Mouse (Mus musculus): ENCODE results near the gene Dnah17.

Gene Dnah17

DNA sequence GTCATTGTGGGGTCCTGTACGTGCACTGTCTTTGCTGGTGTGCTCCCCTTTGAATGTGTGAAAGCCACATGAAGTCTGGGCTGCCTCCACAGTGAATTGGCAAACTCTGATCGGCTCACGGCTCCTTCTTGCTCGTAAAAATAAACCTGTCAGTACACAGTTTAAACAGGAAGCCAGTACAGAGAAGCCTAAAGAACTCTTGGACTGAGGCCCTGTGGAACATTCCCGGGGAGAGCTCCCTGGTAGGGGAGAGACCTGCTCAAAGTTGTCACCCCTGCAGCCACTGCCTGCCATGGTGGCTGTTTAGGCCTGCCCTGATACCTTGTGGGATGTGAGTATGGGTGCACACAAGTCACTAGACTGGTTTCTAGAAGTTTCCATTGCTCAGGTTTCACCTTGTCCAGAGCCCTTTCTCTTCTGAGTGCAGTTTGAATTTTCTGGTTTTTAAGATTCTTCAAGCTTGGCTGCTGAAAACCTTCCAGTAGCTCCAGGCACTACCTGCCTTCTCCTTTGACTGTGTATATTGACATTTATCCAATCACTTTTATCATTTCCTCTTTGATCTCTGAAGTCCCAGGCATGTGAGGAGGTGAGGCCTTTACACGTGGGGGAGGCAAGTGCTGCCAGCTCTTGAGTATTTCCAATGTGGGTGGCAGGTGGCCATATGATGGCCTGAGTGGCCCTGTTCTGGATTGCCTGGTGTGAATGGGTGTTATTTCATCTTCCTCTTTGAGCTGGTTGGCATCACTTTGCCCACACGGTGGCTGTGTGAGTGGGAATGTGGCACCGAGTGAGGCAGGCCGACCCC, 136.0 kb downstream of the Dnah17 start:
- DNase-seq (ENCODE audit: low spot score) = no peak

DNA sequence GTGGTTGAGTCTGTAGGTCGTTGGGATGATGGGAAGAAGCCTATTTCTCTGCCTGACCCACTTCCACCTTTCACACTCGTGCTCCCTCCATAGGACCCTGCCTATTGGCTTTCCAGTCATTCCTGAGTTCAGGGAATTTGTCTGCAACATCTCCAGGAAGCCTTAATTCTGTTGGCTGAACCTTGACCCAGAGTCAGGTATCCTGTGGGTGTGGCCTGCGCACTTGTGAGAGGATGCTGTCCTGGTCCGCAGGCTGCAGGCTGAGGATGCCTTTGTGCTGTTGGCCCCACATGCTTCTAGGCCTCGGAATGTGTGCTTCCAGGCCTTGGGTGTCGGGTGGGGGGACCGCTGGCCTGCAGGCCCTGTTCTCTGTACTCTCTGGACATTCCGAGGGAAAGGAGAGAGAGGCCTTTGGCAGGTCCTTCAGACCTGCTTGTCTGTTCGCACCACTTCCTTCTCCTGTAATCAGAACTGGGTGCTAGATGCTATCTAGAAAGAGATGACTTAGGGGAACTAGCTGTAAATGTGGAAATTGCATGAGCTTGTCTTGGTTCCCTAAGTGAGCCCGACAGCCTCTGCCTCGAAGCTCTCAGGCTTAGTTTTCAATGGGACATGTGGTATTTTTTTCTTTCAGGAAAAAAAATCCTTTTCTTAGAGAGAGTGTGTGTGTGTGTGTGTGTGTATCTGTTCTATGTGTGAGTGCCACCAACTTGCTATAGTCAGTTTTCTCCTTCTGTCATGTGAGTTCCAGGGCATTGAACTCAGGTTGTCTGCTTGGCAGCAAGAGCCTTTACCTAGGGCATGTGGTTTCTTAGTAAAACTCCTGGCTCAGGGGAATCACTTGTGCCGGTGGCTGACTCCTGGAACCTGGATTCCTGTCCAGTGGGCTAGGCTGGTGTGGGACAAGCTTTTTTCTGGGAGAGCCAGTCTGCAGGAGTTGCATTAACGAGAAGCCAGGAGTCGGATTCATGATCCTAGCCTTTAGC, 137.0 kb downstream of the Dnah17 start:
- no peak for DNase-seq (ENCODE audit: low spot score)

DNA sequence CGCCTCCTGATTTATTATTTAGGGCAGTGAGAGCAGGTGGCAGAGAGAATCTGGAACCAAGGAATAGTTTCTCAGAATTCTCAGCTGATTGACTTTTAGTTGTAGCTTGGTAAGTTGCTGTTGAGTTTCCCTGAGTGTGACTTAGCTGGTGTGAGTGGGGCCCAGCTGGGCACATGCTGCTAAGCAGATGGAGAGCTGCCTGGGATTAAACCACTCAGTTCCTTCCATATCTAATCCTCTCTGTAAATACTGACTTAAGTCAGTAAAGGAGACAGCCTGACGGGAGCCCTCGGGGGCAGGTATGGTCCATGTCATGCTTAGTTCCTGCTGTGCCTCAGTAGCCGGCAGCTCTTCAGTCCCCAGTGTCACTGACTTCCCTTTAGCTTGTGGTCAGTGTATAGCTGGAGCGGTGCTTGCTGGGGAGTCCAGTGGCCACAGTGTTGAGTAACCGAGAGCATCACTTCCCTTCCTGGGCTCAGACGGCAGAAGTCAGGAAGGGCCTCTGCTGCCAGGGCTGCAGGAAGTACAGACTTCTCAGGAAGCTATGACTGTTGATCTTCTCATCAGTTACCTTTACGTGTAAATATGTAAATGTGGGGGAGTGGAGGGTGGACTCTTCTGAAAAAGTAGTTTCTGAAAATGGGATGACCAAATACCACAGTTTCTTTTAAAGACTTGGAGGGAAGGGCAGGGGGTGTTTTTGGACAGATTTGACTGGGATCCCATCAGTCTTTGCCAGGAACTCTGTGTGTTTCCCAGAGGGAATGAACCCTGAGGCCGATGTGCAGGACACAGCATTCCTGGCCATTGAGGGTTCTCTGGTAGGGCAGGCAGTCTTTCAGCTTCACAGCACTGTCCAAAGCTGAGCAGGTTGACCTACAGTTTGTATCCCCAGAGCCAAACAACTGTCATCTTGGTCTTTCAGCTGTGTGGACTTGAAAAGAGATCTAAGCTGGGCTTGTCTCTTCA, 138.6 kb downstream of the Dnah17 start:
- no peak for DNase-seq (ENCODE audit: low spot score)

DNA sequence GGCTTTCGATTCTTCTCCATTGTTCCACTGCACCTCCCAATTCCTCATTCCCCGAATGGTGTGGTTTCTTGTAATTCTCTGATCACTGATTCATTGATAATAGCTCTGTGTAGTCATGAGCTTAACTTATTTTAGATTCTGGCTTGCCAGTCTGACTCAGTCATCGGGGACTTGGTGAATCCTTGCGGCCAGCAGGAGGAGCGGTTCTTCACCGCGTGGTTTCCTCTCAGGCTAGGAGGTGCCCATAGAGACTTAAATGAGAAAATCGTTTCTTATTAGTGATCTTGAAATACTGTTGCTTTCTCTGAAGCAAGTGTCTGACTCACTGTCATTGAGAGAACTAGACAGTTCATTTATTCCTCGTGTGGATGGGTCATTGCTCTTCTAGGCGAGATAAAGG, 140.5 kb downstream of the Dnah17 start:
- DNase-seq (ENCODE audit: low spot score) = no peak

DNA sequence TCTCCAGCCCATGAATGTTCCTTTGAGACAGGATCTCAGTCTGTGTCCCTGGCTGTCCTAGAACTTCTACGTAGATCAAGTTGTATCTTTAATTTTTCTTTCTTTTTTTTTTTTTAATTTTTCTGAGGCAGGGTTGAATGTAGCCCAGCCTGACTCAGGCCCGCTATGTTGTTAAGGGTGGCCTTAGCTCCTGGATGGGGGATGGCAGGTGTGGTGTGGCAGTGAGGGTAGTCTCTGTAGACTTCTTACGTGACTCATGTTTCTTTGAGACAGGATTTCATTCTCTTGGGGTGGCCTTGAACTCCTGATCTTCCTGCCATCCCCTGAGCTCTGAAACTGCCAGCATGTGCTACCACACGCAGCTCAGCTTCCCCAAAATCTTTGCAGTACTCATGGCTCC, 141.2 kb downstream of the Dnah17 start:
- DNase-seq (ENCODE audit: low spot score) = no peak

DNA sequence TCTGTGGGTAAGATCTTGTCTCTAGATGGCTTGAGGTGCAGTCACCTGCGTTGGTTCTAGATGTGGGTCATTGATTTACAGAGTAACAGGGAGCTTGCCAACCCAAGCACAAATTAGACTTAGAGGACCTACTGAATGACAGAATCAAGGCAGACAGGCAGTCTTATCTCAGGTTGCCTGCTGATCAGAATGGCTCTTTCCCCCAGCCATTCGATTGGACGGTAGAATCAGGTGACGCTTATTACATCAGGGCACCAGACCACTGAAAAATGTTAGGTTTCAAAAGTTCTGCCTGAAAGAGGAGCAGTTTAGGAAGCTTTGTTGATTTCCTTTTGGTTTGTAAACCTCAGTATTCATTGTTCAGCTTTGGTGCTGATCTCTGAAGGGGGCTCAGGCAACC, 142.5 kb downstream of the Dnah17 start:
- DNase-seq (ENCODE audit: low spot score) = no peak

DNA sequence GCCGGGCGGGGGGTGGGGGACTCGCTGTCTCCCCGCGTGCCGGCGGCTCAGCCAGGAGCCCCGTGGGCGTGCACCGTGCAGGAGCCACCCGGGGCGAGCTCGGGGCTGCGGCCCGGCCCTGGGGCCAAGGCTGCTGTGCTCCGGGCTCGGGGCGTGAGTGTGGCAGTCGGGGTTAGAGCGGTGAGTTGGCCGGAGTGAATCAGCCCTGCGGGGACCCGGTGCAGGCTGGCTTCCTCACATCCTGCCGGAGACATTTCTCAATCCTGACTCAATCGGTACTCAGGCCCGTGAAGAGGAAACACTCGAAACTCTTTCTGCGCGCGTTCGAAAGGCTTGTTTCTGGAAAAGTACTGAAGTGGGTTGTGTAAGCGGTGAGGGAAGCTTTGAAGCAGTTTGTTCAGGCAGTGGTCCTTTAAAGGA, 143.4 kb downstream of the Dnah17 start:
- DNase-seq (ENCODE audit: low spot score) = no peak

DNA sequence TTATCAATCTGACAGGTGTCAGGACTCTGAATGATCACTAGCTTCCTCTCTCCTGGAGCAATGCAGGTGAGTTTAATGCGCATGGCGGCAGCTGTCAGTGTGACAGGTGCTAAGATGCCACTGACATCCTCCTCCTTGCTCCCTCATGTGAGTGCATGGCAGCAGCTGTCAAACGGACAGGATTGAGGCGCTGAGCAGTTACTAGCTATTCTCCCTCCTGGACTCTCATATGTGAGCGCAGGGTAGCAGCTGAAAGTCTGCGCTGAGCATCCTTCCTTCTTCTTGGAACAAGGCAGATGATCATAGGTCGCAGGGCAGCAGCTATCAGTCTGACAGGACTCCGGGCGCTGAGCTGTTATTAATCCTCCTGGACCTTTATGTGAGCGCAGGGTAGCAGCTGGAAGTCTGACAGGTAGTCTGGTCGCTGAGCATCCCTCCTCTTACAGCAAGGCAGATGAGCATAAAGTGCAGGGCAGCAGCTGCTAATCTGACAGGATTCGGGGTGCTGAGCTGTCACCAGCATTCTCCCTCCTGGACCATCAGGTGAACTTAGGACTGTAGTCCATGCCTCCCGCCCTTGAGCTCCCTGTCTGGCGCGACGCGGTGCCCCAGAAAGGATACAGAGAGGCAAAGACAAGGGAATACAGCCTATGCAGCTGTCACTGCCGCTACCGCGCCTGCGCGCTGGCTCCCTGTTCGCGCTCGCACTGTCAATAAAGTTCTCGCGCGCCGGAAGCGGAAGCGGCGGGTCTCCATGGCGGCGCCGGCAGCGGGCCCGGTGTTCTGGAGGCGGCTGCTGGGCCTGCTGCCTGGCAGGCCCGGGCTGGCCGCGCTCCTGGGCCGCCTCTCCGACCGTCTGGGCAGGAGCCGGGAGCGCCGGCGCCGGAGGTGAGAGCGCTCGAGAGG, 144.1 kb downstream of the Dnah17 start, which contains the start of gene Pgs1:
TSS of gene Pgs1 (plus strand) at position 167 of the 906 bp plus-strand sequence.
- DNase-seq (ENCODE audit: low spot score) = peak; percentile 84

DNA sequence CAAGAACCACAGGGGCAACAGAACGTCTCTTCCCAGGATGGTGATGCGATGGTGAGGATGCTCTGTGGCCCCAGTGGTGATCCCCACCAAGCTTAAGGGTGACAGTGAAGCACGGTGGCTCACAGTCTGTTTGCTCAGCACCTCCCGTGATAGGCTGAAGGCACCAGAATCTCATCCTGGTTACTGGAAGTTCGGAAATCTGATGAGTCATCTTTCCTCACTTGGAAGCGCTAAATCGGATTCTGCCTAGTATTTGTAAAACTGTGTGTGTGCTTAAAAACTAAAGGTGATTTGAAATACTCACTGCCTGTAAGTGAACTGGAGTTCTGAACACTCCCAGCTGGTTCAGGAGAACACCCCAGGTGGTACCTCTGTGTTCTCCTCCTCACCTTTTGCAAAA, 146.7 kb downstream of the Dnah17 start:
- DNase-seq (ENCODE audit: low spot score) = no peak

DNA sequence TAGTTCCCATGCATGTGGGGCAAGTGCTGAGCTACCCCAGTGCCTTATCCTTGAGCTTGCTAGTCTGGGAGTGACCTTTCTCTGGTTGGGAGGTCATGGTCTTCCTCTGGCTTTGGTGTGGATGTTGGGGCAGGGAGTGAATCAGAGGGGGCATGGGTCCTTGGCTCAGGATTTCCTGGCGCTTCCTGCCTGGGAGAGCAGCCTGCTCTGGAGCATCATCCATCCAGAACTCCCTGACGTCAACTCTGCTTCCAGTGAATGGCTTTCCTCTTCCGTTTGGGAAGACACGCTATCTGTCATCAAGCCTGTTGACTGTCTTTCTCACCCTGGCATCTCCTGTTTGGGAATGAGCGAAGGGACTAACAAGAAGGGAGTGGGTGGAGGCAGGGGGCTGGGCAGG, 148.0 kb downstream of the Dnah17 start:
- DNase-seq (ENCODE audit: low spot score) = no peak

DNA sequence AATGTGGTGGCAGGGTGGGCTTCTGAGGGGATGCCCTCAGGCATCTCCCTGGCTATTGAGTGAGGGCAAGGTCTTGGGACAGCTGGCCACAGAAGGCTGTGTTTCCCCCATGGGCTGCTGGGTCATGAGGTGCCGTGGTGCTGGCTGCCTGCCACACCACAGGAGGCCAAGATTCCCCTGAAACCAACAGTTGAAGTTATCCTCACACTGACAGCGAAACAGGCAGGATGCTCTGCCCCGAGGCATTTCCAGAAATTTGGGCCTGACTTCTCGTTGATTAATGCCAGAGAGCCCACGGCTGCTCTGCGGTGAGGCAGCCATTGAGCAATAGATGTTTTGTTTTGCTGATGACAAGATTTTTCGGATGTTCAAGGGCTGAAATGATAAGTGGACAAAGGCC, 151.0 kb downstream of the Dnah17 start:
- no peak for DNase-seq (ENCODE audit: low spot score)

DNA sequence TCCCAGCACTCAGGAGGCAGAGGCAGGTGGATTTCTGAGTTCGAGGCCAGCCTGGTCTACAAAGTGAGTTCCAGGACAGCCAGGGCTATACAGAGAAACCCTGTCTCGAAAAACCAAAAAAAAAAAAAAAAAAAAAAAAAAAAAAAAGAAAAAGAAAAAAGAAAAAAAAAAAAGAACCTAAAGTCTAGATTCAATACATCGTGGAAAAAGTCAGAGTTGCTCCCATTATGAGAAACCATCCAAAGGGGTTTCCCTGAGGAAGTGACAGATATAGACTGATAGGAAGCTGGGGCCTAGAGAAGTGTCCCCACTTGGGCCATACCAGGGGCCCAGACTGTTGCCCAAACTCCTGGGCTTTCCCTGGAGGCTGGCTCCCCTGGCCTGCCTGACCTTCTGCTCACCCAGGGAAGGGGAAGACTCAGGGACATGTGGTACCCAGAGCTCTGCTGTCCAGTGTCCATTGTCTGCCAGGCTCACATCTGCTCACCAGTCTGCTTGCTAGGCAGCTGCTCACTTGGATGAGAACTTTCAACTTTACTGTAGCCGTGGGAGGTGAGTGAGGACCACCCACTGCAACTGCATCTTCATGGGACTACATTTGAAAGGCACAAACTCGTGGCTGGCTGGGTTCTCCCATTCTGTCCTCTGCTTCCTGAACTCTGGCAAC, 152.6 kb downstream of the Dnah17 start:
- DNase-seq (ENCODE audit: low spot score) = no peak

DNA sequence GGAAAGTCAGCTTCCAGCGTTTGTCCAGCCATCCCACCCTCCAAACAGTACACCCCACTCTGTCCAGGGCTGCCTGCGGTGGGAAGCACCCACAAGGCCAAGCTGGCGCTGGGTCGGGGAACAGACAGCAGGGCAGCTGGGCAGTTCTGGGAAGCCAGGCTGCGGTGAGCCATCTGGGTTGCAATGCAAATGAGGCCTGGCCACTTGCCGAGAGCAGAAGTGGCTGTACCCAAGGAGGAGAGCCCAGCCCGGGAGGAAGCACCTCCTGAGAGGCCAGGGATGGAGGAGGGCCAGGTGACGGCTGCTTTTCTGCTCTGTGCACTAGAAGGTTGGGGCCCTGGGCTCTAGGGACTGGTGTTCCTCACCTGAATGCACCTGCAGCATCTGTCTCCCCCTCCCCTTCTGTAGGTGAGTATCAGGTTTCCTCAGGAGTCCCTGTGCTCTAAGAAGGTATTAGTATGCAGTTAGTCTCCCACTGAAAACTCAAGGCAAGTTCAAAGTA, 154.3 kb downstream of the Dnah17 start:
- peak; percentile 68 for DNase-seq (ENCODE audit: low spot score)

DNA sequence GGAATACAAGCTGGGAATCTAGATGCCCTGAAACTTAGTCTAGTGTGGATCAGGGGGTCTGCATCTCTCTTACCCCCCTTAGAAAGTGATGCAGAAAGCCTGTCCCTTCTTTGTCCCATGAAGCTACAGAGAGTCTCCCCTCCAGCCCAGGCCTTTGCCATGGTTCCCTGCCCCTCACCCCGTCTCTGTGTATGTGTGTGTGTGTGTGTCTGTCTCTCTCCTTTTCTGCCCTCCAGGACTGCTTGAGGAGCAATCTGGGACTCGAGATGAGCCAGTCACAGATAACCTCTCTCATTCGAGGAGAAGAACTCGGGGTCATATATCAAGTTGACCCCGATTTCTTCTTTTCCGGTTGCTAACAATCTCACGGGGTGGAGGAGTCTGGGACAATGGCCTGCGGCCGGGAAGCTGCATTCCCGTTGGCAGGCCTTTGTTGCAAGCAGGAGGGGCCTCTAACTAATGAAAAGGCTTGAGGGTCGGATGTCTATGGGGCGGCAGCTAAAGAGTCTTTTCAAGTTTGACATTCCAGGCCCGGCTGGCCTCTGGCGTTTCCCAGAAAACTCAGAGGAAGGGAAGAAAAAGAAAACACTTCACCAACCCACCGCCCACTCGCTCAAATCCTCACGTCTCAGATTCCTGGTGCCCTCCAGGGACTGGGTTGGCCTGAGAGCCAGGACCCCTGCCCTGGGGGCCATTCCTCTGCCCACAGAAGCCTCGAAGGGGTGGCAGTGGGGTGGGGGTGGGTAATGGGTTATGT, 155.0 kb downstream of the Dnah17 start:
- DNase-seq (ENCODE audit: low spot score) = no peak

DNA sequence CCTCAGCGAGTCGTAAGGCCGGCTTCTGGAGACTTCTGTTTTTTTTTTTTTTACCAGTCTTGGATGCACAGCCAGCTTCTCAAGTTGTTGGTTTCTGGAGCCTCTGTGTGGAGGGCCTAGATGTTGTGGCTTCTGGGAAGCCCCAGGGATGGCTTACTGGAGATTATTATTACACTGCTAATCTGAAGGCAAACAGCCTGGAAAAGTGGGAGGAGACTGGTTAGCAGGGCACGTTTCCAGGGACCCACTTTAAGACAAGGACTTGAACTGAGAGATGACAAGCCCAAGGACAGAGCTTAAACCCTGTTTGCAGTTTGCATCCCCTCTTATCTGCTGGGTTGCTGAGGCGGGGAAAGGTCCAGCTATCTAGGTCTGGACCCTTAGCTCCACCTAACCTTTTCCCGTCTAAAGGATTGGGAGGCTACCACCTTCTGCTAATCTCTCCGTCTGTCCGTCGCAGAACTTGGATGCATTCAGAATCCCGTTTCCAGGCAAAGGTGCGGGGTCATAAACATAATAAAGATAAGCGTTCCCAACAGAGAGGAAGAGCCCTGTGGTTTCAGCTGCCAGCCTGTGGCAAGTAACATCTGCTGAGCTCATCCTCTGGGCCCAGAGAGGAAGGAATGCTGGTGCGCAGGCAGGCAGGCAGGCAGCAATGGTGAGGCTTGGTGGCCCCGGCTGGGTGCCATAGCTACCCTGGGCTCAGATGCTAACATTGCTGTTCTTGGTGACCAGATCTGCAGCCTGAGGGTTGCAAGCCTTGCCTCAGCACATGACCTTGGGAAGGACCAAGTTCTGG, 155.9 kb downstream of the Dnah17 start:
- peak; percentile 70 for DNase-seq (ENCODE audit: low spot score)

DNA sequence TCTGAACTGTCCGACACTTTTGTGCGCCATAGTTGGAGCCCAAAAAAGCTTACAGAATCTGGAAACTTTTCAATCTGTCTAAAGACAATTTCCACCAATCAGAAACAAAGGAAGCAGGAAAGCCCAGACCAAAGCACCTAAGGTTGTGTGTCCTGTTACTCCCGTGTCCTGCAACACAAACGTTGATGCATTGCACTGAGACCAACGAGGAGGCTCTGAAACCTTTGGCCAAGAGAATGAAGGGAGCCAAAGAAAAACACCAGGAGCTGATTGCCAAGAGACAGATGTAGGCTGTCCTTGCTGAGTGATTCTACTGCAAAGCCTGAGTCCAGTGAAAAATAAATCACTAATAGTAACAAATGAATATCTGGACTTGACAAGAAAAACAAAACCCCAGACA, 156.9 kb downstream of the Dnah17 start:
- no peak for DNase-seq (ENCODE audit: low spot score)

DNA sequence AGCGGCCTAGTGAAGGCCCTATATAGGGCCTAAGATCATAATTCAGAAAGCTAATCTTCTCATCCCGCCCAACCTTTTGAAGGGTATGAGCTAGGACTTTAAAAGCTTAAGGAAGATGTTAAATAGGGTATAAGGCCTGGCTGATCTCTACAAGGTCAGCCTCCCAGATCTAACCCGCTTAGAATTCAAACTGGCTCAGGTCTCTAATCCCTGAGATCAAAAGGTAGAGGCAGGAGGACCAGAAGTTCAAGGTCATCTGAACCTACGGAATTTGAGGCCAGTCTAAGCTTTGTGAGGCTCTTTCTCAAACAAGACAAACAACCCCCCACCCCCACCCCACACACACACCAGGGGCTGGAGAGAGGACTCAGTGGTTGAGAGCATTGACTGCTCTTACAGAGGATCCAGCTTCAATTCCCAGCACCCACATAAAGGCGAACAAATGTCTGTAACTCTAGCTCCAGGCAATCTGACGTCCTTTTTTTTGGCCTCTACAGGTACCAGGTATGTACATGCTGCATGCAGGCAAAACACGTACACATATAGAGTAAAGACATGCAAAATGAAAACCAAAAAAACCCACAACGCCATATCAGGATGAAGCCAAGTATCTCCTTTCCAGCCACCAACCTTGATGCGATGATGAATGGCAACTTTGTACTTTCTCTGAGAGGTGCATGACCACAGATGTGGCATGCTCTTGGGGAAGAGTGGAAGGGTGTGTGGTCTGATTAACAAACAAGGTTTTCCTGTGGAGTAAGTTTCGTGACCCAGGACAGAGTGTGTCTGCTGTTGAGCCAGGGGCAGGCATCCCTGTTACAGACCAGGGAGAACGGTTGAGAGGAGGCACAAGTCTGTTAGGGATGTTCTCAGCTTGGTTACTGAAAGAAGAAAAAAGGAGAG, 157.5 kb downstream of the Dnah17 start:
- no peak for DNase-seq (ENCODE audit: low spot score)

All from ovary, adult 18-20 months (tissue).